Mouse (Mus musculus): ENCODE data around the gene Atxn7. TPM values are rescaled to one million over a fixed set of nuclear protein-coding genes. Genes with fewer than 3 reads are reported as not detected.
"Not testable (repeated sequence)": the region's sequence is repeated elsewhere in the genome, so short reads cannot be mapped to it uniquely, and the experiment has no call there.

Gene Atxn7
- total RNA-seq, 2 experiments from 2014 or later = 16.7 to 17.9 TPM

DNA sequence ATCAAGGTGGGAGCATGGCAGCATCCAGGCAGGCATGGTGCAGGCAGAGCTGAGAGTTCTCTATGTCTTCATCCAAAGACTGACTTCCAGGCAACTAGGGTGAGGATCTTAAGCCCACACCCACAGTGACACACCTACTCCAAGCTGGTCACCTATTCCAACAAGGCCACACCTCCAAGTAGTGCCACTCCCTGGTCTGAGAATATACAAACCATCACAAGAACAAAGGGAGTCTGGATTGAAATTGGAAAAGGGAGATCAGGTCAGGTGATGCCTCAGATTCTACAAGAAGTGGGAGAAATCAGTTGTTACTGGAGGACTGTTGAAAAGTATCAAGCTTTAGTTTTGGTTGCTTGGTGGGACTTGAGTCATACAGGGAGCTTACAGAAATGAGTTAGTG lies 98.4 kb downstream of the Atxn7 start:
- intact Hi-C loops (cut with DNase I); DNase-seq: not testable (repeated sequence)

DNA sequence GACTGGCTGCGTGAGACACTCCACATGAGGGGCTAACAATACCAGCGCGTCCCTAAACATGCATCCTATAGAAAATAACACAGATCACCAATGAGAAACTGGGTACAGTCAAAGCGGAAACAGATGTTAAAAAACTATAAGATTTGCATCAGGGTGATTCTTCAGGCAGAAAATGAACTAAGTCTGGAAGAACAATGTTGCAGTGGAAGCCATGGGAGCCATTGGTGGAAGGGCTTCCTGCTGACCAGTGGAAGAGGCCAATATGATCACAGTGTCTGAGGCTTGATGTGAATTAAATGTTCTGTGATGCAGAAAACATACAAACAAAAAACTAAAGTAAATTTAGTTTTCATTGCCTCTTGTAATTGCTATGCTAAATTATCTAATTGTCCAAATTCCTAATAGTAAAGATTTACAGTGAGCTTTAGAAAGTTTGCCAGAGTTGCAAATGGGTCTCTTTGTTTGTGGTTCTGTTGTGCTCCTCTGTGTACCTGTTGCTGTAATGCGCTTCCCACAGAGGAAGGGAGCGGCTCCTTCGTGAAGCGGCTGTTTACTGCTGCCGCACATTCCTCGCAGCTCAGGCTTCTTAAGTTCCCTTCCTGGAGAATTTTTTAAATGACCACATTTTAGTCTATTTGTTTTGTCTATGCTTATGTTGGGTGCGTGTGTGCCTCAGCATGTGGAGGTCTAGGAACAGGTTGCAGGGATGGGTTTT lies 101.4 kb downstream of the Atxn7 start:
- no peak for DNase-seq
- intact Hi-C loops (cut with DNase I) = no loop called here

DNA sequence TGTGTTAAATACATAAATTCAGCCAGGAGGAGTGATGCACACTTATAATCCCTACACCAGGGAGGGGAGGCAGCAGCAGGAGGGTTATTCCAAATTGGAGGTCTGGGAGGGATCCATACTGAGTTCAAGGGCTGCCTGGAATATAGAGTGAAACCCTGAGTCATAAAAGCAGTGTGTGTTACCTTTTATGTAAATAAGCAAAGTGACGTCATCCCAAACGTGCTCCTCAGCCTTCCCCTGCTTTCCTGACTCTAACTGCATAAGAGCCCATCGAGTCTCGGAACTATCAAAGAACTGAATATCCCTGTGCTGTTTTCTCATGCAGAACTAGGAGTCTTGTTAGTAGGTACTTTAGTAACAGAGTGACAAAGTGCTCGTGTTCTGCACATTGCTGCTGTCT lies 102.1 kb downstream of the Atxn7 start:
- DNase-seq = no peak
- intact Hi-C loops (cut with DNase I) = no loop called here

DNA sequence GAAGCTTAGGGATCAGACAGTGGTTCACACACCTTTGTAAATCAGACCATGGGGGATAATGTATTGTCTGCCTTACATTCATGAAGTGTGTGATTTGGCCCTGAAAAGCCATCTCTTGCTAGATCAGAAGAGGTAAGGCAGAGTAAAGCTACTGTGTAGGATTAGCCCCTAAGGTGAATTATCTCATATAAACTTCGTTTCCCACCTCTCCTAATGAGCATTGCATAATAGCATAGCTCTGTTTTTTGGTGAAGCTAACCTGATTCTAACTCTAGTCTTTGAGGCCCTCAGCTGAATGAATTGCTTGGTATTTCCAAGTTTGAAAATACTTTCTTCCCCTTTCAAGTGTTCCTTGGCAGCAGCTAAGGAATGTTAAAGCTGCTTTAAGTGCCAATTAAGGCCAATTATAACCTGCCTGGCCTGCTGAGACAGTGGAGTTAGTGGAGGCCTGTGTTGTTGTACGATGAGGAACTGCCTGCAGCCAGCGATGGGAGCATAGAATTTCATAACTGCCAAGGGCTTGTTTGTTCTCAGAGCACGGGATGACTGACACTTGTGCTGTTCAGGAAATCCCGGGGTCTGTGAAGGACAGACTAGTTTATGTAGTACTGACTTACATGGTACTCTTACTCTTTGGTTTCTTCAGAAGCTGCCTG lies 103.4 kb downstream of the Atxn7 start:
- DNase-seq = no peak
- intact Hi-C loops (cut with DNase I) = no loop called here

DNA sequence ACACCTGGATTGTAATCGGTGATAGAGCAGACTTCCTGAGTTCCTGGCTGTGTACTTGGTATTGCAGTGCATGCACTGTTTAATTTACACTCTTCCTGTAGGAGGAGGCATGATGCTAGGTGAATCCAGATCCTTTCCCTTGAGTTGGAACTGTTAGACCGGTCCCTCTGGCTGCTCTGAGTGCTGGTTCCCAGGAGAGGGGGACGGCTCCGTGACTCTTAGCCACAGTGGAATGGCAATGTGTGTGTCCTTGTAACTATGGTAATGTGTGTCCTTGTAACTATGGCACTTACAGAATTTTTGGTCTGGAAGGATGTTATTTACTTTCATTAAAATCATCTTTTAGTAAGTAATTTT lies 103.9 kb downstream of the Atxn7 start:
- no peak for DNase-seq
- intact Hi-C loops (cut with DNase I) = no loop called here

DNA sequence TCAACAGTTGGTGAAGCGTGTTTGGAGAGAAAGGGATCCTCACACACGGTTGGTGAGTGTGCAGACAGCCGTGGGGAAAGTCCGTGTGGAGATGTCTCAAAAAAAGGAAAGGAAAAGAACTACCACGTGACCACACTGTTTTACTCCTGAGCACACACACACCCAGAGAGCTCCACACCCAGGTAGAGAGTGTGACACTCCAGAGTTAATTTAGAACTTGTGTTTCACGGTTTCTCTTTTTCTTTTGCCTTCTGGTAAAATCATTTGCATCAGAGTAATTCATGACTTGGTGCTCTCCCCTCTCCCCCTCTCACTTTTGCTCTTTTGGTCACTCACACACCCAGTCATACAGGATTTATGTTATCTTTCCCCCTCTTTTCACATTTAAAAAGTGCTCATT lies 105.0 kb downstream of the Atxn7 start:
- intact Hi-C loops (cut with DNase I) = no loop called here
- DNase-seq = no peak

DNA sequence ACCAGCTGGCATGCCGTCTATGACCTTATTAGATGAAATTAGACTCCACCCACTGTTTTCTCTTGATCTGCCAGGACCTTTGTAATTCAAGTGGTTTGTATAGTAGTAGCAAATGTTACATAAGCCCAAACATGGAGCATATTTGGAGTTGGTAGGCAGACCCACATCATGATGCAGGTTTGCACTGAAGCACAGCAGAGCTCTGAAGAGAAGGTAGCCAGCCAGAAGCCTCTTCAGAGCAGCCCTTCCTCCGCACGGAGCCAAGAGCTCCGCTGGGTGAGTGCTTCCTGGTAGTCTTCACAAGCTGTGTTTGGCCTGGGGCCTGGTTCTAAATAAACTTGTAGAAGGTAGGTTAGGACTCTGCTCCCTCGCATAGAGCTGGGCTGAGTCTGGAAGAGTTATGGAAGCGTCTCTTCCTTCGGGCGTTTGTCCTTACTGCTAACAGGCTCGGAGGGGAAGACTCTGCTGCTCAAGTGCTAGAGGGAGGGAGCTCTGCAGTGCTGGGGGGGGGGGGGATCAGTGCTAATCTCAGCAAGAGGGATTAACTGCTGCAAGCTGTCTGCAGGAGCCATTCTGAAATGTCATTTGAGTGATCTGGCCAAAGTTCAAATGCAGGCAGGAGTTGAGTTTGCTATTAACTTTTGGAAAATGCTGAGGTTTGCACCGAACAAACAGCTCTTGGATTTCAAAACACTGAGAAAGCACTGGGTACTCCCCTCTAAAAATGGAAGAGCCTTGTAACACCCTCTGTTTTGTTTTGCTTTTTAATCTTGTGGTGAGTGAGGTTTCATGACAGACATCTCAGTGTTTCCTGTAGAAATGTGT lies 106.6 kb downstream of the Atxn7 start:
- intact Hi-C loops (cut with DNase I) = no loop called here
- DNase-seq = peak; percentile 47 to 52

DNA sequence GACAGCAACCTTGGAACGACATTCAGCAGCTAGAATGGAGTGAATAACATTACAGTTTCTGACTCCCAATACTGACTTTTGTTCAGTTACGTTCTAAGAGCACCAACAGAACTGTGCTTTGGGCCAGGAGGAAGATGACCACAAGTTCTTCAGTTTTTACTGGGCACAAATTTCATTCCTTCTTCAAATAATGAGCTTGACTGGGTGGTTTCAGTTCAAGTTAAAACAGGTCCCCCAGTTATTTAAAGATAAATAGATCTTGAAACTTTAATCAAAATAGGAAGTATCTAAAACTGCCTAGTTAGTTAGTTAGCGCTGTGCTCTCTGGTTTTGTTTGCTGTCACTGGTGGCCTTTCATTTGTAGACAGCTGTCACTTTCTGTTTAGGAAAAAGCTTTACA lies 107.3 kb downstream of the Atxn7 start:
- intact Hi-C loops (cut with DNase I) = no loop called here
- DNase-seq = no peak

DNA sequence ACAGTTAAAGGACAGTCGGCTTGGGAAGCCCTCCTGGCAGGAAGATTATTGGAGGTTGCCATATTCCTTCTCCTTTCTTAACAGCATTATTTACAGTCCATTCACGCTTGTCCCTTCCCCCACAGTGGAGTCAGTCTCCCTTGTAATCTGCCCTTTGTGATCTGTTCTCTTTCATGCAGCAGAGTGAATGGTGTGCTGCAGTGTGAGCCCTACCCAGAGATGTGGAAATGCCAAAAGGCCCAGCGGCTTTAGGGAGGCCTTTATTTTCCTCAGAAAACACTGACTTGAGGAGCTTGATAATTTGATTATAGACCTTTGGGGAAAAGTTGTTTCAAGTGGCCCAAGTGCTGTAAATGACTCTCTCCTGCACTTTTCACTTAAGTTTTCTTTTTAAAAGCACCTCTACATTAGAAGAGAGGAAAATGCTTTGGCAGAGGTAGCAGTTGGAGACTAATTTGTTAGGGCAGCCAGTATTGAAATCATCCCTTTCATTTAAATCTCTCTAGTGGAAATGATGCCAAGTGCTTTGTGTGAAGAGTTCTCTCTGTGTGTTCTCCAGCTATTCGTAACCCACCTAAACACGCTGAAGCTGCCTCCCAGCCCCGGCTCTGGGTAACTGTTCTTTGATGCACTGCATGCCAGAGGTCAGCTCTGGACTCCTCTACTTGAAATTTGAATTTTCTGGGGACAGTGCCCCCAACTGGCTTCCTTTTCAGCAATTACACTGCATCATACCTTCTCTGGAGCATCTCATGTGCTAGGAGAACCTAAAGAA lies 109.5 kb downstream of the Atxn7 start:
- no peak for DNase-seq
- intact Hi-C loops (cut with DNase I) = no loop called here

DNA sequence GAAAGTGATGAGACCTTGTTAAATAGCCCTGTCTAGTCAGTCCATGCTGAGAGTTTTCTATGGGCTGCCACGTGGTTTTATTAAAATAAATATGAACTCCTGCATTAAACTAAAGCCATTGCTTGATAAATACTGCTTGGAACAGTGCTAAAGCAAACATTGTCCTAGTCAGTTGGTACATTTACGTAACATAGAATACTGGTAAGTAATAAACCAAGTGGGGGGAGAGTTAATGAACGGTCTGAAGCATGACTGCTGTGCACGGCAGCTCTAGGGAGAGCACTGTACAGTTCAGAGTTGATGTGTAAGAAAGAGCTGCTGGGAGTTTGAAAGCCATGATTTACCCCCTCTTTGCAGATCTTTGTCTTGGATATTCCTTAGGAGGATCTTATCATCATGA lies 110.2 kb downstream of the Atxn7 start:
- intact Hi-C loops (cut with DNase I) = no loop called here
- DNase-seq = no peak

DNA sequence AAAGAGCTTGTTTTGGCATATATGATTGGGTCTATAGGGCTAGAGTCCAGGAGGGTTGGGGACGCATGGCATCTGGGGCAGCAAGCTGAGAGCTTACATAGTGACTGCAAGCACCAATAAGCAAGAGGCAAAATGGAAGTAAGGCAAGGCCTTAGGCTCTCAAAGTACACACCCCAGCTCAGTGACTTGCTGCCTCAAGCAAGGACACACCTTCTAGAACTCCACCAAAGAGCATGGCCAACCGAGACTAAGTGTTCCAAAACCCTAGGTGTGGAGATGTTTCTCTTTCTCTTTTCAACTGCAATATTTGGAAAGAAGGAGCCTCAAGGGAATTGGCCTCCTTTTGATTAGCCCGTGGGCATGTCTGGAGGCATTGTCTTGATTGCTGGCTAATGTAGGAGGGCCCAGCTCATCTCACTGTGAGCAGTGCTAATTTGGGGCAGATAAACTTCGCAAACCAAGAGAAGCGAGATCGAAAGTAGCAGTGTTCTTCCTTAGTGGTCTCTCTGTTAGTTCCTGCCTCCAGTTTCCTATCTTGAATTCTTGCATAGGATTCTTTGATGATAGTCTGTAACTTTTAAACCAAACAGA lies 119.5 kb downstream of the Atxn7 start:
- DNase-seq = no peak
- intact Hi-C loops (cut with DNase I) = no loop called here

DNA sequence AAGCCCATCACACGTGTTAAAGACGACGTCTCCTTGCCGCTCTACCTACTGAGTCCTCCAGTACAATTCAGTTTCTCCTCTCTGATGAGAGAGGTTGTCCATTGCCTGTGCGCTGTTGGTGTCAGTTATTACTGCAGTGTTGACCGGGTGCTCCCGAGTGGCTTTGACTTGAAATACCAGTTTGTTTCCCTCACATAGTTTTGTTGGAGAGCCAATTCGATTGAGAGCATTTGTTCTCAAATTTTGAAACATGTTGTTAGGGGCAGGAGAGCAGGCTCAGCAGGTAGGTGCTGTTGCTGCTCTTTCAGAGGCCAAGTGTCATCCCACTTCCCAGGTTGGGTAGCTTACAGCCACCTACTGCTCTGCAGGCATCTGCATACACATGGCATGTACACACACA lies 122.6 kb downstream of the Atxn7 start:
- no peak for DNase-seq
- intact Hi-C loops (cut with DNase I) = no loop called here

DNA sequence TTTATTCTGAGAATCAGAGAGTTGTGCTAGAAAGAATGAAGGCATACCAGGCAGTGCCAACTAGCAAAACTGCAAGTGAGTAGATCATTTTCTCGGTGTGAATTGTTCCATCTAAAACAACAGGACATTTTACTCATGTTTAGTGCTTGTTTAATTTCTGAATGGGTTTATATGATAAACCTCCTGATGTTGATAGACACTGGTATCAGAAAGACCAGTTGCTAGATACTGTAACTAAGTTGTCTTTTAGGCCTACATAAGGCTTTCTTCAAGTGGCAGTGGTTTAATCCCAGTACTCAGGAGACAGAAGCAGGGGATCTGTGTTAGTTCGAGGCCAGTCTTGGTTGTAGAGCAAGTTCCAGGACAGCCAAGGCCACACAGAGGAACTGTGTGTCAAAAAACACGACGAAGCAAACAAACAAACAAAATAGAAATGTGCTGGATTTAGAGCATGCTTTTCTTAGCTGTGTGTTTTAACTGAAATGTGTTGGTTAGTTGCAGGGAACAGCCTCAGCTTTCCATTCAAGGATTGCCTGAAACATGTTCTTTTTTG lies 125.5 kb downstream of the Atxn7 start:
- intact Hi-C loops (cut with DNase I) = no loop called here
- no peak for DNase-seq

DNA sequence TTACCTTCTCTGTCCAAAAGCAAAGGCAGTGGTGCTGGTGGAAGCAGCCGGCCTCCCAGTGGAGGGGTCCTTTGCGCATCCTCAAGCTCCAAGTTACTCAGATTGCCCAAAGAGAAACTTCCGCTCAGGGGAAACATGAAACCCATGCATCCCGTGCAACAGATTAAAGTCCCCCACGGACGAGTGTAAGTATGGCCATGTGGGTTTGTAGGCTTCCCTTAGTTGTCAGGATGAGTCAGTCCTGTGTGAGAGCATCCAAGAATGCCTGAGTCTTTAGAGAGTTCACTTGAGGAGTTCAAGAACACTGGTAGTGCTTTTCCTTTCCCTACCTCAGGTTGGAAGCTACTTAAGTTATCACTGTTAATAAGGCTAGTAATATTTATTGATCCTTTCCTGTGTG lies 126.1 kb downstream of the Atxn7 start:
- intact Hi-C loops (cut with DNase I) = no loop called here
- no peak for DNase-seq

DNA sequence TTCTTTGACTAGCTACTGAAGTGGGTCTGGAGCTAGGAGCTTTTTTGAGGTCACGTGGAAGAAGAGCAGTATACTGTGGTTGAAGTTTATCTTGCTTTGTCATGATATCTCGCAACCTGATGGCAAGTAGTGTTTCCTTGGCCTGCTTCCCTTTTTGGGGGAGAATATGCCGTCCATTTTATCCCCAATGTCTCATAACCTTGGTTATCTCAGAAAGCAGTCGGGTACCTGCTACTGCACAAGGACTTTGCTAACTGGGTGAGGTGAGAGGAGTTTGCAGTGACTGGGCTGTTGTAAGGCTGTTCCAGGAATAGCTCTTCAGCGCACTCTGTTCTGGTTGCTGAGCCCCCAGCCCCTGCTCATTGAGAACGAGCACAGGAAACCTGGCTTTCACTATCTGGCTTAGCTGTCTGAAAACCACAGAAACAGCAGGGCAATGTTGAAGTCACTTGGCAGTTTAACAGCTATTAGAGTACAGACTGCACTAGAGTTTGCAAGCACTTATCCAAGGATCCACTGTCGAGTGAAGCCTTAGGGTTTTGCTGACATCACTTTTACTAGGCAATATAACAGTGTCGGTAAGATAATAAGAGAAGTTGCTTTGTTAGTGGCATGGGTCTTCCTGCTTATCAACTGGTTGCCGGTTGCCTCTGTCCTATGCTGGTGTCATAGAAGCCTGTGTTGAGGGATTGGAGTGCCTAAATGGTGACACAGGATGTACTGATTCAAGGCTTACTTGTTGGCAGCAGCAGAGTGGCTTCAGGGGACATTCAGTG lies 127.0 kb downstream of the Atxn7 start:
- intact Hi-C loops (cut with DNase I) = no loop called here
- DNase-seq = no peak

DNA sequence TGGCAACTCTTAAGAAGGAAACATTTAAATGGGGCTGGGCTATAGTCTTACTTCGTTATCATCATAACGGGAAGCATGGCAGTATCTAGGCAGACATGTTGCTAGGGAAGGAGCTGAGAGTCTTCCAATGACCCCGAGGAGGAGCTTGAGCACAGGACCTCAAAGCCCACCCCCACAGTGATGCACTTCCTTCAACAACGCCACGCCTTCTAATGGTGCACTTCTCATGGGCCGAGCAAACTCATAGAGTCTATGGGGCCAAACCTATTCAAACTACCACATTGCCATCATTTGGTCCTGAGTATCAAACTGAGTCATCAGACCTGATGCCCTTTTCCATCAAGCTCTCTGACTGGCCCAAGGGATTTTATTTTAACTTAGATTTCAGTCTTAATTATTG lies 129.3 kb downstream of the Atxn7 start:
- intact Hi-C loops (cut with DNase I) = no loop called here
- DNase-seq = no peak

DNA sequence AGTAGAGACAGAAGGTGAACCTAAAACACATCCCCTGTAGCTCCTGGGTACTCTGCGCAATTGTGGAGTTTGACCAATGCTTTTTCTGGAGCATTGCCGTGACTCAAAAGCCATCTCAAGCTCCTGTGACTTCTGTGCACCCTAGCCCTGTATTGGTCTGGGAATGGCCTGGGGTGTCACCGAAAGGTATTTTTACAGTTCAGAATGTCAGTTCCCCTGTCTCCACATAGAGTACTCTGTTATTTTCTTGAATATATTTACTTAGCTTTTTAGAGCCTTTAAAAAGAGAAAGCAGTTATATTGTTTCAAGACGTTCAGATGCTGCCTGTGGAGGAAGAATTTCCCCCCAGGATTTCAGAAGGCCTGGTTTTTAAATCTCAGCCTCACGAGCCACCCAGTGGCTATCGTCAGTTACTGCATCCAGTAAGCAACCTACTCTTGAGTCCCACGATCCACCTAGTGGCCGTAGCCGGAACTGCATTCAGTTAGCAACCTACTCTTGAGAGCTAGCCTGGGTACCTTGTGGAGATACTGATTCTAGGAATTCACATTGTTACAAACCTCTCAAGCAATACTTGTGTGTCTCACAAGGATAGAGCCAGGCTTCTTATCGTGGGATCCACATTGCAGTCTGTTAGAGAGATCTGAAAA lies 137.2 kb downstream of the Atxn7 start:
- intact Hi-C loops (cut with DNase I) = loop anchor here (2.0 to 5.0 kb wide), 3 partner anchors 46 to 741 kb away; partner anchors contain the start of genes Atxn7 and Thoc7
- peak; percentile 86 to 91 for DNase-seq

DNA sequence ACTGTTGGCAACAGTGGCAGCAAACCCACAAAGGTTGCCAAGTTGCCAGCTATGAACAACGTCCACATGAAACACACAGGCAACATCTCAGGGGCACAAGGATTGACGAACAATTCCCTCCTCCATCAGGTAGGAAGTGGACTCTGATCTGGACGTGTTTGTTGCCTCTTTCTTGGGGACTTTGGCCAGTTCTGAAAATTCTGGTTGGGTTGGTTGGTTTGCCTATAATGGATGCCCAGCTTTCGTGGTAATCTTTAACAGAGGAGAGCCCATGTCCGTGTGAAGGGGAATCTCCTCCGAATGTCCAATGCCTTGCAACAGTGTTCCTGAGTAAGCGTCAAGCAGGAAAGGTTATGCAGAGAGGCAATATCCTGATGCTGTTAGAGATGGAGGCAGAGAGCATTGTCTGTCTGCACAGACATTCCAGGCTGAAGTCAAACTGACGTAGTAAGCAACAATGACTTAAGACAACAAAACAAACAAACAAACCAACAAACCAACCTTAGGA lies 139.6 kb downstream of the Atxn7 start:
- intact Hi-C loops (cut with DNase I) = no loop called here
- no peak for DNase-seq

DNA sequence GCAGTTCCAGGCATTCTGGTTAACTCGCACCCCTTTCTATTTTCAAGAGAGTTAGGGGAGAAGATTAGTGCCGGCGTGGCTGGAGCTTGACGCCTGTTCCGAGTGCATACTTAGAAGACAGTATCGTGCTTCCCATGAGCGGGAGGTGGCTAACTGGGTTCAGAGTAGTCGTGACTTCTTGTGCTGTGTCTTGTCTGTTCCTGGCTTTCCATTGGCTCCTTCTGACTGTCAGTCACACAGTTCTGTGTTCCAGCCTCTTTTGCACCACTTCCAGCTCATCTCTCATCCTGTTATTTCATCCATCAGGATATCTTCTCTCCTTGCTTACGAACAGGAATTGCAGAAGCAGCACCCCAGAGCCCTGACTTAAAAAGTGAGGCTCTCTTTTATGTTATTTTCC lies 140.1 kb downstream of the Atxn7 start:
- intact Hi-C loops (cut with DNase I) = no loop called here
- DNase-seq = no peak
